Mouse (Mus musculus): ENCODE data around the gene Adck1.

DNA sequence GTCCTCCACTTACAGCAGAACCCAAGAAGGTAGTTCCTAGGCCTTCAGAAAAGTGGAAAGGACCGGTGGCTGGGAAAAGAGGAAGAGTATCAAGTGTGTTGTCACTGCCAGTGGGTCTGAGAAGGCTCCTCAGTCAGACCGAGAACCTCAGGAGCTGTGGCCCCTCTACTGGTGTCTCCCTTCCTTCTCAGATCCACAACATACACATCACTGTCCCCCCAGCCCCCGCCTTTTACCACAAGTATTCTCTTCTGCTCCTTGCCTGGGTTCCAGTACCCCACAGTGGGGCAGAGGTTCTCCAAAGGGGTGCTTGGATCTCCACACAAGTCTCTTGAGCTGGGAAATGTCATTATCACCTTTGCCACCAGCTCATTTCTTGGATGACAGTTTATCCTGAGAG, 115.5 kb downstream of the Adck1 start:
- no peak for TF ChIP-seq EP300 (optimal IDR thresholded peaks at IDR 0.05)
- TF ChIP-seq CTCF (IDR thresholded peaks at IDR 0.05; ENCODE audit: low read depth): no peak

Measured in stomach, postnatal 0 days (tissue).